27 mouse cellular contexts compared by ENCODE assay signal in the genomic region with DNA sequence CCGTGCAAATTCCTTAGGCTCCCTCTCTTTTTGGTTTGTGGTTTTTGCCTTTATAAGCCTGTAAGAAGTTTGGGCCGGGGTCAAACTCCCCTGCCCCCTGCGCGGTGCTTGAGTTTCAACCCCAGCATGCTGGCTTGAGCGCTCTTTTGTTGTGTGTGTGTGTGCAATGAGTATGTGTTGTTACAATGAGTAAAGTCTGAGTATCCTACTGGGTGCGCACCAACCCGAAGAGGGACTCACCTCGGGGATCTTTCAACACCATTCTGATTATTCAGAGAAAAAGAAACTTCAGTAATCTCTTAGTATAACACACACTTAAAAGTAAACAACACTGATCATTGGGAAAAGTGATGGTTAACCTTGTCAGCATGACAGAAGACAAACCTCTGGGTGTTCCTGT. TPM values are rescaled to one million over a fixed set of nuclear protein-coding genes. Genes with fewer than 3 reads are reported as not detected.
DNase-seq lines count a peak whose midpoint lies in the region; ATAC-seq and TF ChIP-seq lines count a peak whose summit lies in the region.
"Had no signal": no experiment of that assay in that cellular context is flagged by ENCODE, and none has a peak within 500 bp of the region (broad histone marks: within the 10 kb centered on the region; RNA-seq: fewer than 3 reads in every experiment).

No protein-coding gene starts in this region.

- H3K4me3 ChIP-seq in kidney, postnatal 0 days (replicated peaks; ENCODE audit: low read depth, low read length): no peak overlapping the region
- H3K4me3 ChIP-seq in ES-E14 (ENCODE audit: insufficient read depth in 1 of 2, low read depth in 1 of 2, low read length in 2 of 2, poor library complexity in 1 of 2, severe bottlenecking in 1 of 2): no peak overlapping the region
- H3K4me3 ChIP-seq: forebrain, embryonic 13.5 days; heart, adult 2 months; heart, embryonic 15.5 days; hindbrain, embryonic 15.5 days had no signal

- H3K9me3 ChIP-seq in kidney, postnatal 0 days (replicated peaks; ENCODE audit: low read length): no peaks in the 10 kb centered on the region
- no peaks in the 10 kb centered on the region for H3K9me3 ChIP-seq in ES-E14 (ENCODE audit: control insufficient read depth, insufficient read depth, low read depth, low read length)
- H3K9me3 ChIP-seq: forebrain, embryonic 13.5 days; heart, embryonic 15.5 days; hindbrain, embryonic 15.5 days had no signal

- no peak overlapping the region for H3K4me2 ChIP-seq in kidney, postnatal 0 days (ENCODE audit: low read length)
- H3K4me2 ChIP-seq: forebrain, embryonic 13.5 days; heart, embryonic 11.5 days; heart, embryonic 15.5 days; hindbrain, embryonic 15.5 days had no signal

- WGBS in kidney, postnatal 0 days: 22% methylated on average over 8 of the region's 8 CpGs

- no peak overlapping the region for H3K9ac ChIP-seq in kidney, postnatal 0 days (ENCODE audit: low read depth, low read length)
- H3K9ac ChIP-seq in ES-E14 (ENCODE audit: insufficient read depth, low read depth, low read length, poor library complexity, severe bottlenecking): no peak overlapping the region
- H3K9ac ChIP-seq: forebrain, embryonic 13.5 days; forebrain, postnatal 0 days; heart, embryonic 15.5 days; hindbrain, embryonic 15.5 days had no signal

- DNase-seq in kidney, adult 18-20 months: peak; percentile 3
- no peak for DNase-seq in kidney, adult 9 months
- no peak for DNase-seq in kidney, postnatal 0 days (ENCODE audit: low spot score)
- no peak for DNase-seq in kidney, postnatal 14 days
- no peak for DNase-seq in ES-E14 (ENCODE audit: low read depth, low spot score)
- no peak for DNase-seq in thymus, postnatal 0 days (ENCODE audit: low spot score)
- DNase-seq in adrenal gland, postnatal 14 days: no peak
- DNase-seq: adrenal gland, postnatal 25 days; B cell, adult 2 months; cerebellum, adult 18-20 months; cerebellum, adult 9-11 months; cerebellum, postnatal 36 days; forebrain, postnatal 0 days; gastrocnemius, postnatal 14 days; heart, adult 2 months had no signal

- no peak for TF ChIP-seq CTCF in kidney, postnatal 0 days (IDR thresholded peaks at IDR 0.05; ENCODE audit: low read depth)

- H3K36me3 ChIP-seq in kidney, postnatal 0 days (ENCODE audit: insufficient read depth, low read length): no peaks in the 10 kb centered on the region
- no peaks in the 10 kb centered on the region for H3K36me3 ChIP-seq in ES-E14 (ENCODE audit: control insufficient read depth, insufficient read depth, low read length, poor library complexity, severe bottlenecking)
- H3K36me3 ChIP-seq: heart, embryonic 15.5 days; hindbrain, embryonic 15.5 days had no signal

- in situ Hi-C loops in ES-E14 (cut with MboI; ENCODE audit: low sequenced_read_pairs in 2 of 2, unreplicated experiment in 2 of 2): no loop called here

- peak overlapping the region; percentile 52 for H3K27ac ChIP-seq in kidney, postnatal 0 days
- H3K27ac ChIP-seq in ES-E14 (ENCODE audit: insufficient read depth, low read depth, low read length, poor library complexity, severe bottlenecking): peak overlapping the region; percentile 44
- H3K27ac ChIP-seq: forebrain, embryonic 13.5 days; heart, adult 2 months; heart, embryonic 15.5 days; hindbrain, embryonic 15.5 days had no signal

- no peak for ATAC-seq in kidney, postnatal 0 days (replicated peaks; ENCODE audit: low FRiP score, low read depth)
- ATAC-seq: activated CD4-positive, CD25-positive, alpha-beta regulatory T cell, adult 4 months; CD4-positive, CD25-positive, alpha-beta regulatory T cell, adult 4 months; forebrain, embryonic 13.5 days; forebrain, postnatal 0 days had no signal

- no peaks in the 10 kb centered on the region for H3K27me3 ChIP-seq in kidney, postnatal 0 days (ENCODE audit: insufficient read depth, low read length)
- H3K27me3 ChIP-seq: forebrain, embryonic 13.5 days; heart, embryonic 15.5 days; hindbrain, embryonic 15.5 days had no signal

- H3K4me1 ChIP-seq in kidney, postnatal 0 days (replicated peaks; ENCODE audit: insufficient read depth, low read length): no peaks in the 10 kb centered on the region; the same call in 1 of the 2 replicates
- peaks cover 7% of the 10 kb centered on the region in 2 experiments; a peak in 2 of 4 replicates for H3K4me1 ChIP-seq in ES-E14 (ENCODE audit: control insufficient read depth in 2 of 2, insufficient read depth in 2 of 2, low read length in 2 of 2, poor library complexity in 1 of 2)
- H3K4me1 ChIP-seq: hindbrain, embryonic 15.5 days had no signal

TF ChIP-seq in ES-E14, 5 proteins besides CTCF, POLR2A, EP300 and RAD21:
- no peak for TF ChIP-seq ZNF384 (IDR thresholded peaks at IDR 0.05; ENCODE audit: low read depth, low read length)
- TF ChIP-seq ZC3H11A (IDR thresholded peaks at IDR 0.05; ENCODE audit: borderline replicate concordance, low read depth, low read length): no peak
- TF ChIP-seq CHD2 (IDR thresholded peaks at IDR 0.05; ENCODE audit: low read depth, low read length): no peak
- no peak for TF ChIP-seq HCFC1 (IDR thresholded peaks at IDR 0.05; ENCODE audit: borderline replicate concordance, insufficient read depth, low read length)
- TF ChIP-seq MAFK (IDR thresholded peaks at IDR 0.05; ENCODE audit: insufficient read depth, low read depth, low read length): no peak

RNA-seq across cellular contexts. Expression of gene Rpl22l1, which starts 38.0 kb away (rescaled TPM):
- 606 and 757 TPM in 2 replicates for polyA plus RNA-seq in kidney, postnatal 0 days (2015; fragmentation: Nextera tagmentation; extraction: Ambion mirVana)
- 199 and 297 TPM in 2 replicates for total RNA-seq in ES-E14 (2012; rRNA removed)
- polyA plus RNA-seq in thymus, postnatal 0 days (2015; fragmentation: Nextera tagmentation; extraction: Ambion mirVana): 474 and 526 TPM in 2 replicates
- 186 and 218 TPM in 2 replicates for total RNA-seq in adrenal gland, postnatal 14 days (2021)

RNA-seq across cellular contexts. Expression of gene Gm1527, which starts 49.2 kb away (rescaled TPM):
- 0.09 and 0.11 TPM in 2 replicates for polyA plus RNA-seq in kidney, postnatal 0 days (2015; fragmentation: Nextera tagmentation; extraction: Ambion mirVana)
- not detected in 2 replicates for total RNA-seq in ES-E14 (2012; rRNA removed)
- polyA plus RNA-seq in thymus, postnatal 0 days (2015; fragmentation: Nextera tagmentation; extraction: Ambion mirVana): not detected in 2 replicates
- total RNA-seq in adrenal gland, postnatal 14 days (2021): not detected in 2 replicates
- total RNA-seq: adrenal gland, adult 18-20 months; adrenal gland, postnatal 25 days; forebrain, postnatal 0 days; gastrocnemius, adult 18-20 months; gastrocnemius, postnatal 14 days; heart, adult 2 months; heart, postnatal 25 days had no signal
- polyA plus RNA-seq: activated CD4-positive, CD25-positive, alpha-beta regulatory T cell, adult 4 months; CD4-positive, CD25-positive, alpha-beta regulatory T cell, adult 4 months; embryonic facial prominence, embryonic 14.5 days; forebrain, embryonic 13.5 days; forebrain, postnatal 0 days; gonadal fat pad, adult 2 months; heart, adult 2 months; heart, embryonic 11.5 days; heart, embryonic 15.5 days; hindbrain, embryonic 11.5 days; hindbrain, embryonic 15.5 days had no signal
